Mouse (Mus musculus): Measurements from ENCODE around the gene Isg20l2. TPM values are rescaled to one million over a fixed set of nuclear protein-coding genes. Genes with fewer than 3 reads are reported as not detected.

Gene Isg20l2
- total and polyA plus RNA-seq, 2 experiments from 2014 or later: 8.2 to 16.2 TPM

DNA sequence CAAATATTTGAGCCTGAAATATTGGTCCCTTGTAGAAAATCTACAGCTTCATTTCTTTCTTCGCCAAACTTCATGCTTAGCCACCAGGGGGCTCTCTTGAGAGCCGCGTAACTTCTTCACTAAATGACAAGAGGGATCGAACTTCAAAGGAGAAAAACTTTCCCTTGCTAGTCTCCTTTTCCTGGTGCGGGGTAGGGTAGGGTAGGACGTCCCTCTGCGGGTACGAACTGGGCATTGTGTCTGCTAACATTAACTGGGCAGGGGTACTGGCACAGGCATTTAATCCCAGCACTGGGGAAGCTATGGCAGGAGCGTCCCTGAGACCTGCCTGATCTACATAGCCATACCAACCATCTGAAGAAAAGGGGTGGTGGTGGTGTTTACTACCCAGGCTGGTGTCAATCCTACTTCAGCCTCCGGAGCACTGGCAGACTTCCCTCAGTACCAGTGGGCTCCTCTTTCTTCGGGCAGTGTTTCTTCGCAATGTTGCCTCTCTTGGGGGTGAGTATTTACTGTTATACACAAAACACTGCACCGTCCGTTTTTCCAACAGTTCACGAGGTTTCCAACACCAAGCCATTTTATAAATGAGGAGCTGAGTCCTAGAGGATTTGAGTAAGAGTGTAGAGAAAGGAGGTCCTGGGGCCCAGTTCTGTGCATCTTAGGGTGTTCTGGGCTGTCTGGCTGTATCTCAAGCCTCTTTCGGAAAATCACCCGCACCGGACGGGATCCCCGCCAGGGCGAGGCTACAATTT is 40.2 kb downstream of the Isg20l2 start:
- Histone ChIP-seq H3K36me3 (replicated peaks; ENCODE audit: control insufficient read depth, insufficient read depth, low read length) (no peaks in the 10 kb centered on the region), H3K9ac (replicated peaks; ENCODE audit: low read depth, low read length) (peak overlapping the region; percentile 66), H3K9me3 (replicated peaks; ENCODE audit: control insufficient read depth, low read length) (no peaks in the 10 kb centered on the region), H3K27ac (ENCODE audit: low read depth) (0 out of 2 replicates have a peak overlapping the region, but pooled peaks have one; percentile 4), H3K4me3 (ENCODE audit: low read depth, low read length) (peak overlapping the region; percentile 59), H3K4me2 (ENCODE audit: low read depth, low read length) (peak overlapping the region; percentile 73), H3K27me3 (ENCODE audit: control insufficient read depth, insufficient read depth, low read length) (peaks cover 32% of the 10 kb centered on the region), H3K4me1 (ENCODE audit: control insufficient read depth, insufficient read depth) (0 out of 2 replicates have a peak, but pooled peaks cover 11% of the 10 kb centered on the region)
- DNase-seq (ENCODE audit: low spot score): peak; percentile 49
- no peak for ATAC-seq (ENCODE audit: insufficient read depth, low read depth)
- WGBS: 2% methylated on average over 21 of the region's 21 CpGs
- TF ChIP-seq CTCF (IDR thresholded peaks at IDR 0.05; ENCODE audit: low read depth) (peak; percentile 75), EP300 (IDR thresholded peaks at IDR 0.05; ENCODE audit: low read depth) (no peak)

- Histone ChIP-seq H3K4me1 (ENCODE audit: control insufficient read depth, insufficient read depth) (0 out of 2 replicates have a peak, but pooled peaks cover 11% of the 10 kb centered on the region), H3K9me3 (replicated peaks; ENCODE audit: control insufficient read depth, low read length) (no peaks in the 10 kb centered on the region), H3K4me3 (ENCODE audit: low read depth, low read length) (peak within 1 kb of the TSS; percentile 59), H3K9ac (replicated peaks; ENCODE audit: low read depth, low read length) (peak within 1 kb of the TSS; percentile 66), H3K27me3 (ENCODE audit: control insufficient read depth, insufficient read depth, low read length) (peaks cover 32% of the 10 kb centered on the region), H3K4me2 (ENCODE audit: low read depth, low read length) (peak within 1 kb of the TSS; percentile 73), H3K36me3 (replicated peaks; ENCODE audit: control insufficient read depth, insufficient read depth, low read length) (no peaks in the 10 kb centered on the region), H3K27ac (ENCODE audit: low read depth) (peak within 1 kb of the TSS; percentile 44)
- WGBS: under 1% methylated on average over 42 of the region's 44 CpGs
- ATAC-seq (ENCODE audit: insufficient read depth, low read depth) (peak; percentile 52; the same call in 1 of the 2 replicates), DNase-seq (ENCODE audit: low spot score) (peak; percentile 76)
- TF ChIP-seq EP300 (IDR thresholded peaks at IDR 0.05; ENCODE audit: low read depth): no peak
- no peak for TF ChIP-seq CTCF (IDR thresholded peaks at IDR 0.05; ENCODE audit: low read depth)
These were observed 40.9 kb downstream of the Isg20l2 start, which contains the start of gene Nes for GRCm38 (mm10) chr3:87970939-87971488. Gene Nes, plus strand, starts transcription at chr3:87971078.

GRCm38 (mm10) chr3:87971489-87972202 is 41.5 kb downstream of the Isg20l2 start:
- WGBS: 2% methylated on average over 59 of the region's 60 CpGs
- TF ChIP-seq CTCF (IDR thresholded peaks at IDR 0.05; ENCODE audit: low read depth) (no peak), EP300 (IDR thresholded peaks at IDR 0.05; ENCODE audit: low read depth) (no peak)
- Histone ChIP-seq H3K4me1 (ENCODE audit: control insufficient read depth, insufficient read depth) (0 out of 2 replicates have a peak, but pooled peaks cover 11% of the 10 kb centered on the region), H3K9me3 (replicated peaks; ENCODE audit: control insufficient read depth, low read length) (no peaks in the 10 kb centered on the region), H3K27ac (ENCODE audit: low read depth) (peak overlapping the region; percentile 44), H3K9ac (replicated peaks; ENCODE audit: low read depth, low read length) (peak overlapping the region; percentile 66), H3K4me2 (ENCODE audit: low read depth, low read length) (peak overlapping the region; percentile 73), H3K36me3 (replicated peaks; ENCODE audit: control insufficient read depth, insufficient read depth, low read length) (no peaks in the 10 kb centered on the region), H3K27me3 (ENCODE audit: control insufficient read depth, insufficient read depth, low read length) (peaks cover 32% of the 10 kb centered on the region), H3K4me3 (ENCODE audit: low read depth, low read length) (peak overlapping the region; percentile 59)
- ATAC-seq (ENCODE audit: insufficient read depth, low read depth) (0 out of 2 replicates have a peak, but pooled peaks have one; percentile 8), DNase-seq (ENCODE audit: low spot score) (no peak)

GRCm38 (mm10) chr3:87972203-87972664 is 42.1 kb downstream of the Isg20l2 start:
- Histone ChIP-seq H3K4me1 (ENCODE audit: control insufficient read depth, insufficient read depth) (0 out of 2 replicates have a peak, but pooled peaks cover 11% of the 10 kb centered on the region), H3K4me2 (ENCODE audit: low read depth, low read length) (peak overlapping the region; percentile 73), H3K27ac (ENCODE audit: low read depth) (peak overlapping the region; percentile 6; the same call in 1 of the 2 replicates), H3K27me3 (ENCODE audit: control insufficient read depth, insufficient read depth, low read length) (peaks cover 32% of the 10 kb centered on the region), H3K4me3 (ENCODE audit: low read depth, low read length) (peak overlapping the region; percentile 59), H3K9ac (replicated peaks; ENCODE audit: low read depth, low read length) (peak overlapping the region; percentile 66), H3K36me3 (replicated peaks; ENCODE audit: control insufficient read depth, insufficient read depth, low read length) (no peaks in the 10 kb centered on the region), H3K9me3 (replicated peaks; ENCODE audit: control insufficient read depth, low read length) (no peaks in the 10 kb centered on the region)
- ATAC-seq (ENCODE audit: insufficient read depth, low read depth) (no peak), DNase-seq (ENCODE audit: low spot score) (no peak)
- TF ChIP-seq EP300 (IDR thresholded peaks at IDR 0.05; ENCODE audit: low read depth) (no peak), CTCF (IDR thresholded peaks at IDR 0.05; ENCODE audit: low read depth) (no peak)
- WGBS: 40% methylated on average over 8 of the region's 8 CpGs

DNA sequence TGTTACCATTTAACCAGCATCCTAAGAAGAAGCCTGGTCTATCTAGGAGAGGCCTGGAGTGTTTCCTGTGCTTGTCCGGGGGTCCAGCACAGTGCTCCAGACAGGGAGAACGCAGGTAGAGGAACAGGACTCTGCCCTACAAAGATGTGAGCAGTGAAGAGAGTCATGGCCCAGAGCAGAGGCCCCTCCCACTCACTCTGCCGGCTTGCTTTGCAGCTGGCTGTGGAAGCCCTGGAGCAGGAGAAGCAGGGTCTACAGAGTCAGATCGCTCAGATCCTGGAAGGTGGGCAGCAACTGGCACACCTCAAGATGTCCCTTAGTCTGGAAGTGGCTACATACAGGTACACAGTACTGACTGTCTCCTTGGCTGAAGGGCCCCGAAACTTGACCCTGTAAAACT is 42.7 kb downstream of the Isg20l2 start:
- Histone ChIP-seq H3K4me2 (ENCODE audit: low read depth, low read length) (peak overlapping the region; percentile 73), H3K27ac (ENCODE audit: low read depth) (peak overlapping the region; percentile 6; the same call in 1 of the 2 replicates)
- DNase-seq (ENCODE audit: low spot score): no peak

More for the DNA sequence above, 42.7 kb downstream of the Isg20l2 start:
- 45% methylated on average over 5 of the region's 5 CpGs for WGBS
- TF ChIP-seq EP300 (IDR thresholded peaks at IDR 0.05; ENCODE audit: low read depth) (no peak), CTCF (IDR thresholded peaks at IDR 0.05; ENCODE audit: low read depth) (no peak)
- peaks cover 32% of the 10 kb centered on the region for H3K27me3 ChIP-seq (ENCODE audit: control insufficient read depth, insufficient read depth, low read length)
- H3K4me1 ChIP-seq (ENCODE audit: control insufficient read depth, insufficient read depth): 0 out of 2 replicates have a peak, but pooled peaks cover 11% of the 10 kb centered on the region
- no peaks in the 10 kb centered on the region for H3K9me3 ChIP-seq (replicated peaks; ENCODE audit: control insufficient read depth, low read length)
- no peaks in the 10 kb centered on the region for H3K36me3 ChIP-seq (replicated peaks; ENCODE audit: control insufficient read depth, insufficient read depth, low read length)
- peak overlapping the region; percentile 59 for H3K4me3 ChIP-seq (ENCODE audit: low read depth, low read length)
- peak overlapping the region; percentile 66; the same call in 1 of the 2 replicates for H3K9ac ChIP-seq (replicated peaks; ENCODE audit: low read depth, low read length)
- no peak for ATAC-seq (ENCODE audit: insufficient read depth, low read depth)

Measured in heart, postnatal 0 days (tissue).